ENCODE assay signal across 7 mouse cellular contexts in genomic region chr17:25795609-25796092, GRCm38 (mm10). TPM values are rescaled to one million over a fixed set of nuclear protein-coding genes. Genes with fewer than 3 reads are reported as not detected.
DNase-seq lines count a peak whose midpoint lies in the region; ATAC-seq and TF ChIP-seq lines count a peak whose summit lies in the region.

Gene AC134908.4 (minus strand): TSS chr17:25795659.

- ATAC-seq in embryonic facial prominence, embryonic 11.5 days (replicated peaks; ENCODE audit: insufficient number of reproducible peaks, low FRiP score, low TSS enrichment, low read depth), result 0 out of 2 replicates have a peak, but pooled peaks have one; percentile 24
- peak; percentile 70 for ATAC-seq in hindbrain, postnatal 0 days
- no peak for ATAC-seq in limb, embryonic 12.5 days (ENCODE audit: insufficient number of reproducible peaks, insufficient read depth, low FRiP score, low TSS enrichment, low read depth)

- no peak for TF ChIP-seq POLR2A in olfactory bulb, adult 2 months (IDR thresholded peaks at IDR 0.05; ENCODE audit: insufficient read depth, low read depth, low read length)

- H3K4me1 ChIP-seq in embryonic facial prominence, embryonic 11.5 days (ENCODE audit: control insufficient read depth, insufficient read depth, low read length), result peaks cover 7% of the 10 kb centered on the region
- peaks cover 19% of the 10 kb centered on the region; the same call in 1 of the 2 replicates for H3K4me1 ChIP-seq in hindbrain, postnatal 0 days (ENCODE audit: insufficient read depth, low read length)
- H3K4me1 ChIP-seq in limb, embryonic 12.5 days (replicated peaks), result peaks cover 50% of the 10 kb centered on the region
- peaks cover 39% of the 10 kb centered on the region for H3K4me1 ChIP-seq in olfactory bulb, adult 2 months (ENCODE audit: control insufficient read depth, insufficient read depth, low read length)

- TF ChIP-seq CTCF in hindbrain, postnatal 0 days (IDR thresholded peaks at IDR 0.05; ENCODE audit: low read depth), result no peak
- no peak for TF ChIP-seq CTCF in olfactory bulb, adult 2 months (IDR thresholded peaks at IDR 0.05; ENCODE audit: insufficient read depth, low read depth, low read length)

- DNase-seq in right cerebral cortex, adult 18-20 months, result peak; percentile 77
- no peak for DNase-seq in right cerebral cortex, postnatal 4 days
- peak; percentile 65 for DNase-seq in embryonic facial prominence, embryonic 11.5 days (ENCODE audit: low spot score)
- peak; percentile 79 for DNase-seq in hindbrain, postnatal 0 days (ENCODE audit: low spot score)
- DNase-seq in thymus, postnatal 25 days, result no peak

- peak within 1 kb of the TSS; percentile 97 for H3K4me2 ChIP-seq in embryonic facial prominence, embryonic 11.5 days (ENCODE audit: low read depth, low read length)
- peak within 1 kb of the TSS; percentile 75 for H3K4me2 ChIP-seq in hindbrain, postnatal 0 days (ENCODE audit: low read depth, low read length)
- H3K4me2 ChIP-seq in limb, embryonic 12.5 days, result peak within 1 kb of the TSS; percentile 99

- H3K27ac ChIP-seq in embryonic facial prominence, embryonic 11.5 days (replicated peaks; ENCODE audit: low read depth, low read length), result peak within 1 kb of the TSS; percentile 68
- peak within 1 kb of the TSS; percentile 94 for H3K27ac ChIP-seq in hindbrain, postnatal 0 days
- peak within 1 kb of the TSS; percentile 69; the same call in 1 of the 2 replicates for H3K27ac ChIP-seq in limb, embryonic 12.5 days
- peak within 1 kb of the TSS; percentile 73 for H3K27ac ChIP-seq in olfactory bulb, adult 2 months (ENCODE audit: insufficient read depth, low read depth, low read length)

- no peaks in the 10 kb centered on the region for H3K36me3 ChIP-seq in embryonic facial prominence, embryonic 11.5 days (replicated peaks; ENCODE audit: control insufficient read depth, insufficient read depth, low read depth, low read length)
- H3K36me3 ChIP-seq in hindbrain, postnatal 0 days (ENCODE audit: insufficient read depth, low read length), result no peaks in the 10 kb centered on the region
- 0 out of 2 replicates have a peak, but pooled peaks cover 10% of the 10 kb centered on the region for H3K36me3 ChIP-seq in limb, embryonic 12.5 days

- no peaks in the 10 kb centered on the region for H3K9me3 ChIP-seq in embryonic facial prominence, embryonic 11.5 days (replicated peaks; ENCODE audit: control insufficient read depth, low read length)
- H3K9me3 ChIP-seq in hindbrain, postnatal 0 days (ENCODE audit: low read length), result no peaks in the 10 kb centered on the region
- H3K9me3 ChIP-seq in limb, embryonic 12.5 days, result no peaks in the 10 kb centered on the region

- H3K9ac ChIP-seq in embryonic facial prominence, embryonic 11.5 days (replicated peaks; ENCODE audit: low read length), result peak within 1 kb of the TSS; percentile 81
- H3K9ac ChIP-seq in hindbrain, postnatal 0 days (replicated peaks; ENCODE audit: low read length), result peak within 1 kb of the TSS; percentile 60
- H3K9ac ChIP-seq in limb, embryonic 12.5 days (replicated peaks), result peak within 1 kb of the TSS; percentile 79

- WGBS in embryonic facial prominence, embryonic 11.5 days, result 3% methylated on average over 6 of the region's 6 CpGs
- WGBS in hindbrain, postnatal 0 days, result 8% methylated on average over 6 of the region's 6 CpGs
- WGBS in limb, embryonic 12.5 days, result 5% methylated on average over 6 of the region's 6 CpGs
- WGBS in olfactory bulb, adult 2 months, result 40% methylated on average over 6 of the region's 6 CpGs

- no peaks in the 10 kb centered on the region for H3K27me3 ChIP-seq in embryonic facial prominence, embryonic 11.5 days (ENCODE audit: control insufficient read depth, insufficient read depth, low read length)
- H3K27me3 ChIP-seq in hindbrain, postnatal 0 days (ENCODE audit: insufficient read depth, low read length), result no peaks in the 10 kb centered on the region
- H3K27me3 ChIP-seq in limb, embryonic 12.5 days, result no peaks in the 10 kb centered on the region

- H3K4me3 ChIP-seq in embryonic facial prominence, embryonic 11.5 days (ENCODE audit: low read depth, low read length), result peak within 1 kb of the TSS; percentile 80
- peak within 1 kb of the TSS; percentile 58 for H3K4me3 ChIP-seq in hindbrain, postnatal 0 days (ENCODE audit: low read length)
- peak within 1 kb of the TSS; percentile 84 for H3K4me3 ChIP-seq in limb, embryonic 12.5 days (replicated peaks)
- H3K4me3 ChIP-seq in olfactory bulb, adult 2 months (ENCODE audit: insufficient read depth, low read depth, low read length), result peak within 1 kb of the TSS; percentile 54

RNA-seq across cellular contexts. Expression of gene AC134908.4, which starts in this region (rescaled TPM):
- polyA plus RNA-seq in embryonic facial prominence, embryonic 11.5 days (2014; fragmentation: Nextera tagmentation; extraction: Ambion mirVana), result not detected in 2 replicates
- 0.31 TPM in 1 of 2 replicates, not detected in the other for total RNA-seq in hindbrain, postnatal 0 days (2014; rRNA removed)
- 2.0 and 3.9 TPM in 2 replicates for polyA plus RNA-seq in hindbrain, postnatal 0 days (2015; fragmentation: Nextera tagmentation; extraction: Ambion mirVana)
- polyA plus RNA-seq in limb, embryonic 12.5 days (2016; fragmentation: Nextera tagmentation; extraction: Ambion mirVana), result 0.49 TPM in 1 of 2 replicates, not detected in the other
- polyA plus RNA-seq in olfactory bulb, adult 2 months (2012; ENCODE audit: insufficient read depth, insufficient read length, low replicate concordance, missing spikeins), result not detected in 2 replicates

Comparison
In these comparisons a context has a peak if more than half of its experiments do, and no peak if none do; other contexts are left out.
1. DNase-seq: peak in right cerebral cortex, adult 18-20 months (single experiment) and hindbrain, postnatal 0 days (single experiment); none in right cerebral cortex, postnatal 4 days (single experiment) and thymus, postnatal 25 days (single experiment).
2. Peak in DNase-seq, ATAC-seq, H3K4me3 ChIP-seq, H3K27ac ChIP-seq, H3K9ac ChIP-seq and H3K4me2 ChIP-seq in embryonic facial prominence, embryonic 11.5 days; RNA of the gene not detected or under 1 TPM.
3. Peak in every context shown above with its lines, with median percentiles within 50 percentile points of each other: H3K27ac ChIP-seq, H3K4me2 ChIP-seq, H3K4me3 ChIP-seq and H3K9ac ChIP-seq.